Mouse (Mus musculus) frontal cortex, adult (tissue): ENCODE measurements around the gene Tmem56.
A peak's percentile ranks its signal among the peaks of the same experiment; 100 is the strongest.

Experiments
- ATAC-seq: cut with Nextera tagmentation; 2 replicates; pipeline ENCODE4 v1.9.2; 2017; ENCODE audit warnings: mild to moderate bottlenecking, moderate library complexity, mixed read lengths; ENCODE audit not compliant: low TSS enrichment

Tmem56 gene

DNA sequence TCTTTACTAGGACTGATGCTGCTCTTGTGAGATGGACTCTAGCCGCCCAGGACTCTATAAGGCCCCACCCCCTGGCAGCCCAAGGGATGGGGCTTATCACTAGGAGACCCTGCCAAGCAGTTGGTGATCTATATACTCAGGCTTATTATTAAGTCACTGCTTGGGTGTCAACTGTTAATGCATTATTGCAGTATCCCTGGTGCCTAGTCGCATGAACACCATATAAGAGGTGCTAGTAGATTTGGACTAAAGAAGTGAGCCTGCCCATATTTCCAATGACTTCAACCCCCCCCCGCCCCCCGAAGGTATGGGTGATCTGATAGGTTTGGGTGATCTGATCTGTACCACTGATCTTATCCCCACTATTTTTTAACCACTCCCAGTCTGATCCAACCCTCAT is at the start of gene Tmem56:
Gene Tmem56, minus strand, starts transcription at position 101 of the 400 bp plus-strand sequence.
- no peak for ATAC-seq

DNA sequence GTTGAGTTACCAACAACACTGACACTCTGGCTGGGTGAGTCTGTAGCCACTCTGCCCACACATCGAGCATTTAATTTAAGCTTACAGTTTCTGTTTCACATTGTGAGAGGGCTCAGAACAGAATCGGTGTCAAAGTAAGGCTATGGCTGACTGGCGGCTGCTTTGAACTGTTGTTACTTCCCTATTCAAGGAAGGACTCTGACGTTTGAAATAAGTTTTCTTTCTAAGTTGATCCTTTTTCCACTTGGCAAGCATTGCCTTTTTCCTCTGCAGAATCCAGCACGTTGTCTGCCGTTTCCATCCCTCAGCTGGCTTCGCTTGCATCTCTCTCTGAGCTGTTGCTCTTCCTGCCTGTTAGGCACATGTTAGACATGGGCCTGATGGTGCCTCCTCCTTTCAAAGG is 47.3 kb upstream of the Tmem56 start:
- ATAC-seq, result peak; percentile 87

DNA sequence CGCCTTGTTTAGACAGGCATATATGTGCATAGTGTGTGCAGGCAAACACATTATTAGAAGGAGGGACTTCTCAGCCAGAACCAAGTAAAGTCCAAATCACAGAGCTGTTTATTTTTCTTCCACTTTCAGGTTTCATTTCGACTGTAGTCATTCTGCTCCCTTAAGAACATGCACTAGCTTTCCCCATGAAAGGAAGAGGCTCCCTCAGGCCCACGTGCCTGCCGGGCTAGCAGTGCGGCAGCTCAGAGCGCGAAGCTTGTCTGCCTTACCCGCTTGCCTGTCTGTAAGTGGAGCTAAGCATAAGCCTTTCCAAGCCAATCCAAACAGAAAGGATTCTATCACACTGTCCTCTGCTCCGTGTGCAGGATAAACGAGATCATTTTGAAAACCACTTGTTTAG is 46.7 kb upstream of the Tmem56 start:
- peak; percentile 85 for ATAC-seq

DNA sequence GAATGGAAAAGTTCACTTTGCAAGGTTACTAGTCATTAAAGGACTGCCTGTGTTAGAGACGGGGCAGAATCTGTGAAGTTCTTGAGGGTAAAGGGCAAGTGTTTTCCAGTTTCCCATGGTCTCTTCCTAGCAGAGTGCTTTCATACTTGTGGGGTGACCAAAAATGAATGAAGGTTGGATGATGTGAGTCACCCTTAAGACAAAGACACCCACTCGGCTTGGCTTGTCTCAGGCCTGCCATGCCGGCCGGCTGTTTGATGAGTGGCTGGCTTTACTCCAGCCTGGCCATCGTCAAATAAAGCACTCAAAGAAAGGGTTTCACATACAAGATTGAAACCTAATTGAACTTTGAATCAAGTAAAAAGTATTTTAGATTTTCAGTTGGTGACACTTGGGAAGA is 44.5 kb upstream of the Tmem56 start:
- ATAC-seq, result no peak

DNA sequence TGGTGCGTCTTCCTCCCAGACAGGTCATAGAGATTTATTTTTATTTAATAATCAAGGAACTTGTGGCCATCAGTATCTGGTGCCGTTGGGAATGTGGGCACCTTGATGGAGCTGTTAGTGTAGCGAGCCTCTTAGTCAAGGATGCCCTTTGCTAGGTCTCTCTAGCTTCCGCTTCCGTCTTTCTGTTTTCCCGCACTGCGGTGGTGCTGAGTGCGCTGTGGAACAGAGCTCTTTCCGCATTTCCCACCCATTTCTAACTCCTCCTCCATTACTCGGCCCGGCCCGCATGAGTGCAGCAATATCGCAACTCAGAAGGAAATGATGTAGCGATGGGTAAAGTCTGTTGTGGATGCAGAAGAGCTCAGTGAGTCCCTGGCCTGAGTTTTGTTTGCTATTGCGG is 40.5 kb upstream of the Tmem56 start:
- no peak for ATAC-seq

DNA sequence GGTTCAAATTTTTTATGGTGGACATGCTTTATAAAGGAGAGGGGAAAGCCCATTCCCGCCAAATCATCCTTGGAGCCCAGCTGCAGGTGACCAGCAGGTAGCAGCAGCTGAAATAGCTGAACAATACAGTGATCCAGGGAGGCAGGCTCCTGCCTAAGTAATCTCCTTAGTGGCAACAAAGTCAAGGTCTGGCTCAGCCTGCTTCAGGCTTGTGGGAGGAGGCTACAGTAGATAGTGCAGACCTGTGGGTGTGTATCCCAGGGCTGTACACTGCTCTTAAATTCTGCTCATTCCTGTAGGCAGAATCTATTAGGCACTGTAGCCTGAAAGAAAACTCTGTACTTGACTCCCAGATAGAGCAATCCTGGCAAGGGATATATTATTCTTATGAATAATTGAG is 38.0 kb upstream of the Tmem56 start:
- no peak for ATAC-seq

DNA sequence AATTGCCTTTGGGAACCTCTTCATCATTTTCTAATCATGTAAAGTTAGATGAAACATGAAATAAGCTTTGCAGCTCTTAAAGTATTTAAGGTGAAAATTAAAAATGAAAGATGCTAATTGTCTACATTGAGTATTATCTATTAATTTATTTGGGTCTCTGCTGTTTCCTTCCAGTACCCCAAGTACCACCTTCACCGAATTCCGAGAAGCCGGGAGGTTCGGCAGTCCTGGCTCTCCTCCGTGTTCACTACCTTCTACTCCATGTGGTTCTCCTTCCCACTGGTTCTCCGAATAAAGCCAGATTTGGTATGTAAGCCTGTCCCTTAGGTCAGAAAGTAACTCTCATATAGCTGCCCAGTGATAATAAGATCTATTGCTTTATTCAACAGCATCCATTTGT is 37.0 kb upstream of the Tmem56 start:
- ATAC-seq, result no peak

DNA sequence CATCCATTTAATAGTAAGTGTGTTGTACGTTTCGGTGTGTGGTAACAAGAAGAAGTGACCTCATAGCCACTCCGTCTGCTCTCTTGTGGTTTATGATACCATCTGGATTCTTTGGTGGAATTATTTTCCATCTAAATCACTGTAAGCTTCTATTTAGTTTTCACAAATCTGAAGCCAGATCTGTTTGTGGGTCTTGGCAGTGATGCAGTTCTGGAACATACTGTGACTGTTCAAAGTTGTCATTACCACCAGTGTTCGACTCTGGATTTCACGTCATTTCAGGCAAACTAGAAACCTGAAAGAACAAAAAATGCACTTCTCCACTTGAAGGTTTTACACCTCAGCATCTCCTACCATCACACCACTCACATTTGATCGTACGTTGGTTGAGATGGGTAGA is 32.6 kb upstream of the Tmem56 start:
- peak; percentile 81 for ATAC-seq

DNA sequence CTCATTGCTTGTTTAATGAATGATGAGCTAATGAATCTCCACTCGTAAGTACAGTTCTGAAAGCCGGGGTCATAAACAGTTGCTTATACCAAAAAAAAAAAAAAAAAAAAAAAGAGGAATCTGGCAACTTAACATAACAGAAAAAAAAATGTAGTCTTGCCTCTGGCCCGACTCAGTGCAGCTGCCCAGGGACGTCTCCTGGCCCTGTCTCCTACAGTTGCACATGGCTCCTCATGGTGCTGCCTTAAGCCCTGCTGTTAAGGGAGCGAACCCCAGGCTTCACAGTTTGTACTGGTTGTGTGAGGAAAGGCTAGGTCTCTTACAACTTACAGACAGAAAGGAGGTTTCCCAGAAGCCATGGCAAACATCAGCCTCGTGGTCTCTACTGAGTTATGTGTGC is 31.3 kb upstream of the Tmem56 start:
- no peak for ATAC-seq

DNA sequence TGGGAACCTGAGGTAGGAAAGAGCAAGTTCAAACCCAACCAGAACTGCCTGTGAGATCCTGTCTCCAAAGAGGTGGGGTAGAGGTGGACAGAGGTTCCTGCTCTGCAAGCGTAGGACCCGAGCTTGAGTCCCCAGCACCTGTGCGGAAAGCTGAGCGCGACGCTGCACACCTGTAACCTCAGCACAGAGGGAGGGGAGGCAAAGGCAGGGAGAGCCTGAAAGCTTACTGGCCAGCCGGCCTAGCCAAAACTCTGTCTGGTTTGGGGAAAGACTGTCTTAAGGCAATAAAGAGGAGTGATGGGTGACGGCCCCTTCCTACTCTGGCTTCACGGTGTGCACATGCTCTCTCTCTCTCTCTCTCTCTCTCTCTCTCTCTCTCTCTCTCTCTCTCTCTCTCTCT is 30.1 kb upstream of the Tmem56 start:
- ATAC-seq, result no peak

DNA sequence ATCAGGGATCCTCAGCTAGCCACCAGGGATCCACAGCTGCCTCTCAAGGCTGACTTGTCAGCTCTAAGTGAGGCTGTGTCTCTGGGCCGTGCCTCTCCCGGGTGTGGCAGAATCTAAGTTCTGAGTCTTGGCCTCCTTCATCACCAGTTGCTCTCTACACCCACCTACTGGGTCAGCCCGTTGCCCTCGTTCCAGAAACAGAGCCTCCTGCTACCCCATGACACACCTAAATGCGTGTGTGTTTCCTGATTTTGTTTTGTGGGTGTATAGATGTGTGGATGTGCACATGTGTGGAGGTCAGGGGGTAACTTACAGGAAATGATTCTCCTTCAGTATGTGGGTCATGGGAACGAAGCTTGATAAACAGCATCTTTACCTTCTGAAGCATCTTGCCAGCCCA is 29.5 kb upstream of the Tmem56 start:
- no peak for ATAC-seq

DNA sequence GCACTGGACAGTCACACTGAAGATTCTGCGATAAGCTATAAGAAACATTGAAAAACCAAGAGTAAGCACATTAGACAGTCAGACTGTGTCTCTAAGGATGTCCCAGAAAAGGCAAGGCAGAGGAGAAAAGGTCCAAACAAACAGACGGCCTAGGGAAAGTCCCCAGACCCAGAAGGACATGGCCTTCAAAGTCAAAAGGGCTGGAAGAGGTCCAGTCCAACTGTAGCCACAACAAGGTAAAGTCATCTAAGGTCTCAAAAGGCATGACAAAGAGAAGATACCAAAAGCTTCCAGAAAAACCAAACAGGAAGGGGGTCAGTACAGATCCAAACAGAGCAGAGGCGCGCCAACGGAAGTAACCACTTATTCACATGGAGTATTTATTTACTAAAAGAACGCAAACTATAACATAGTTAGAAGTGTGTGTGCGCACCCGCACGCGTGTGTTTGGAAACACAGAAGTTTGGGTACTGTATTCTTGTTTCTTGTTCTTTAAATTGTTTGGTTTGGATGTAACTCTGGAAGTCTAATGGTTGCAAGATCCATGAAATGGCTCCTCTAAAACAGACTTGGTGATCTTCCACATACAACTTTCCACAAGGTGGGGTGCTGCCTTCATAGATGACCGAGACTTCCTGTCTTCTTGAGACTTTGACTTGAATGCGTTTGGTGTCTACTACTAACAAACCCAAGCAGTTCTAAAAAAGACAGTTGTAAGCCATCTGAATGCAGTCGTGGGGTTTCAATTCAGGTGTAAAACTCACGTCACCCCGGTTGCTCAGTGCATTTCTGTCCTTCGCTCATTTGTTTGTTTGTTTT is 27.2 kb upstream of the Tmem56 start:
- ATAC-seq, result no peak

DNA sequence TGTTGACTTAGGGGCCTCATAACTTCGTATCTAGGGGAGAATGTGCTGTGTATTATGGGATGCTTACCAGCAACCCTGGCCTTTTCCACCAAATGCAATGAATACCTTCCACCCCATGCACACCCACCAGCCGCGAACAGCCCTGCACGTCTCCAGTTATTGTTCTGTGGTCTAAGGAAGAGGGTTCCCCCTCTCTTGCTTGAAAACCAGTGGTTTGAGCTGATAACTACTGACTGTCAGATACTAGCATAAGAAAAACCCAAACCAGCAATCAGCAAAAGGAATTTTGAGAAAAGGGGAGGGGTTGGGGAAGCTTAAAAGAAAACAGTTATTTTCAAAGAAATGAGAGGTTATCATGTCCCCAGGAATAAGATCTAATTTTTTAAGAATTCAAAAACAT is 26.5 kb upstream of the Tmem56 start:
- no peak for ATAC-seq

DNA sequence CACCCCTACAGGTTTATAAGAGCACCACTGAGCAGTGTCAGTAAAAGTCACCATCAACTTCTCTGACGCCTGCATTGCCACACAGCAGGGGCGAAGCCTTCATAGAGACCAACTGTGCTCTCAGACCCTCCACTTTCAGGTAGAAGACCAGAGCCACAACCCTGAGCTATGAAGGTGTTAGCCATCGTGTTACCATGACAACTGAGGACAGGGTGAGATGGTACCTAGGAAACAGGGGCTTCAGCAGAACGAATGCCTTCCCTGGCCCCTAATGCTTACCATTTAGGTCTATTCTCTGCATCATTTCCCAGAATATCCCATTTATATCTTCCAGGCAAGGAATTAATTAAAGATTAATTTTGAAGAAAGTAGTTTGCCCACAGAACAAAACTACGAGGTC is 26.0 kb upstream of the Tmem56 start:
- no peak for ATAC-seq

DNA sequence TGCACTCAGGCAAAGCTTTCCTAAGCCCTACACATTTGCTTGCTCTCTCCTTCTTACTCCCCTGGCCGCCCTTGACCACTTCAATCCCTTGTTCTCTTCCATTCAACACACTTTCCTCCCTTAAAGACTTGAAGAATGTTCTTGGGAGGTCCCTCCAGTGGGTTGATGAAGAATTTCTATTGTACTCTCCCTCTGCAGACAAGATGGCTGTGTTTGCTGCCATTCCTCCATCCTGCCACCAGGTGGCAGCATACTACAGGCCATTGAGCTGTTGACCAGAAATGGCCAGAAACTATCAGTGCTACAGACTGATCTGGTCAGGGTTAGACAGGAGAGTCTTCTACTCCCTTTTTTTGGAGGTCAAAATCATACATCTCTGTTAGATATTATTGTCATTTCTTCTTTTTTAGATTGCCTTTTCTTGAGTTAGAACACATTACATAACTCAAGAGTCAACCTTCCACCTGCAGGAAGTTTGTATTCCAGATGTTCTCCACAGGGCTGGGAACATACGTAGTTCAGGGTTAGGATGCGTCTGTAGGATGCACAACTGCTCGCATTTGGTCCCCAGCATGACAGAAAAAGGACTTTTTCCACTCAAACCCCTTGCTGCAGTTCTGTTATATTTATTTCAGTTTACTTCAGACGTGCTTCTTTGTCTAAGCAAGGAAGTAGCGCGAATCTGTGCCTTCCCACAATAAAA is 24.8 kb upstream of the Tmem56 start:
- peak; percentile 97 for ATAC-seq

DNA sequence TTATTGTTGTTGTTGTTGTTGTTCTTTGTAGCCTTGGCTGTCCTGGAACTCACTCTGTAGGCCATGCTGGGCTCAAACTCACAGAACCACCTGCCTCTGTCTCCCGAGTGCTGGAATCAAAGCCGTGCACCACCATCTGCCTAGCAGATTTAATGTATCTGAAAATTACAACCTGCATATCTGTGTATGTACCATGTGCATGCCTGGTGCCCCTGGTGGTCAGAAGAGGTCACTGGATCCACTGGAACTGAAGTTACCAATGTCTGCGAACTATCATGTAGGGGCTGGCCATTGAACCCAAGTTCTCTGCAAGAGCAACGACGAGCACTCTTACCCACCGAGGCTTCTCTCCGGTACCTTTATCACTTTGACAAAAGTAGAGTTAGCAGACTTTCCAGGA is 23.7 kb upstream of the Tmem56 start:
- no peak for ATAC-seq

DNA sequence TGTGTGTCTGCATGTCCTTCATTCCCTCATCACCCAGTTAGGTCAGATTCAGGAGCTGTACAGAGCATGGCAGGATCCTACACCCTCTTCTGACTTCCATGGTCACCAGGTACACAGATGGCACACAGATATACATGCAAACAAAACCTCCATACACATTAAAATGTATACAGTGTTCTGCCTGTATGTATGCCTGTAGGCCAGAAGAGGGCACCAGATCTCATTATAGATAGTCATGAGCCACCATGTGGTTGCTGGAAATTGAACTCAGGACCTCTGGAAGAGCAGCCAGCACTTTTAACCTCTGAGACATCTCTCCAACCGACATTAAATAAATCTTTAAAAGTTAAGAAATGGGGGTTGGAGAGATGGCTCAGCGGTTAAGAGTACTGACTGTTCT is 11.3 kb upstream of the Tmem56 start:
- no peak for ATAC-seq

DNA sequence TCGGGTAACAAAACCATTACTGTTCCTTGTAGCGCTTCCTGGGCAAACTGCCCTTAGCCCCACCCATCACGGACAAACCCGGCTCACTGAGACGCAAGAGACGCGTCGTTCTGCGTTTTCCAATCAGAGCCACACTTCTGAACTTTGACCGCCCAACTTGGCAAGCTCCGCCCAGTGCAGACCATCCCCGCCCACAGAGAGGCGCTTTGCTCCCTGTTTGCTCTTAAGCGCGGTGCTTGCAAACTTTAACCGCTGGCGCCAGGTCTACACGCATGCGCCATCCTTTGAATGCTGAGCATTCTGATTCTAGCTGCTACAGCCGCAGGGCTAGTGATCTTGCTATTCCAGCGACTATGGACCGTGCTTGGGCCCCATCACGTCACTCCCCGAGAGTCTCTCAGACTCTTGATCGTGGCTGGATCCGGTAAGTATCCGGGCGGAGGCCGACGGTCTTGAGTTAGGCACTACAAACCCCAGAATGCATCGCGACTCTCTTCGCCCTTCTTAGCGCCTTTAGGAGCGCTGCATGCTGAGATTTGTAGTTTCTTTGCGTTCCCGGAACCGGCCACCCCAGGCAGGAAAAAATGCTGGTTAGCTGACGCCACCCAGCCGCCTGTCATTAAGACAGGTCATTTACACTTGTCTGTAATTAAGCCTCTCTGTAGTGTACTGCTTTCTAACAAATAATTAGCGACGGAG is 8.8 kb upstream of the Tmem56 start, which contains the start of gene Alg14:
Gene Alg14, plus strand, starts transcription at position 214 of the 699 bp plus-strand sequence.
- ATAC-seq, result peak; percentile 94

DNA sequence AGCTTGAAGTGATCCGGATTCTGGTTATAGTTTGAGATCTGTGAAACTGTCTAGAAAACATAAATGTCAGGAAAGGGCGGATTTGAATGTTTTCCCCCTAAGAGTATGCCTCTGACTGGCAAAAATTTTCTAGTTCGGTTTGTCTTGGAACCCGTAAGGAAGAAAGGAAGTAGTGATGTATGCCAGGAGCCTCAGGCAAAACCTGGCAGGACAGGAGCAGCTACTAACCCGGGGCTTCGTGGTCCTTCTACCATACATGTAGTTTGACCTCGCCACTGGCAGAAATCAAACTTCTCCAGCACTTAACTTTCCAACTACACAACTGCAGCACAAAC is 8.3 kb upstream of the Tmem56 start:
- ATAC-seq, result peak; percentile 55

DNA sequence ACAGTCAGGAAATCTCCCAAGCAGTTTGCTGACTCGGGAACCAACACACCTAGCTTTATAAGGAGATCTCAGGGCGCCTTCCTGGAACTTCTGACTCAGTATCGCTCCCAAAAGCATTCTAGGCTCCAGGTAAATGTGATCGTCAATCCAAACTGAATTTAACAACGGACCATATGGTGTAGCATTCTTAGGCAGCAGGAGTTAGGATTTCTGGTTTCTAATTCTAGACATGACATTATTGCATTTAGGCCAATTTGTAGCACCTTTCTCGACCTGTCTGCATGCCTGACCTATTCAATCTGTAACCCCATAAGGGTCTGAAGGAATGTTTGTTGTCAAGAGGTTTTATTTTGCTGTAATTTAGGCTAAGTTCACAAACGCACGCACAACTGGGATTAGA is 7.8 kb upstream of the Tmem56 start:
- ATAC-seq, result no peak

DNA sequence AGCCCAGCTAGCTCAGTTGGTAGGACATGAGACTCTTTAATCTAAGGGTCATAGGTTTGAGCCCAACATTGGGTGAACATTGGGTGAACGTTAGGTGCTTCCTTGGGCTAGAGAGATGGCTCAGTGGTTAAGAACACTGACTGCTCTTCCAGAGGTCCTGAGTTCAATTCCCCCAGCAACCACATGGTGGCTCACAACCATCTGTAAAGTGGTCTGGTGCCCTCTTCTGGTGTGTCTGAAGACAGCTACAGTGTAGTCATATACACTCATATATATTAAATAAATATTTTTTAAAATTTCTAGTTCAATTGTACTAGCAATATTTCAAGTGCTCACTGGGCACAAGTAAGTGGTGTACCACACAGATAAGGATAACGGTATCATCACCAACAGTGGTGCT is 4.3 kb upstream of the Tmem56 start:
- no peak for ATAC-seq

DNA sequence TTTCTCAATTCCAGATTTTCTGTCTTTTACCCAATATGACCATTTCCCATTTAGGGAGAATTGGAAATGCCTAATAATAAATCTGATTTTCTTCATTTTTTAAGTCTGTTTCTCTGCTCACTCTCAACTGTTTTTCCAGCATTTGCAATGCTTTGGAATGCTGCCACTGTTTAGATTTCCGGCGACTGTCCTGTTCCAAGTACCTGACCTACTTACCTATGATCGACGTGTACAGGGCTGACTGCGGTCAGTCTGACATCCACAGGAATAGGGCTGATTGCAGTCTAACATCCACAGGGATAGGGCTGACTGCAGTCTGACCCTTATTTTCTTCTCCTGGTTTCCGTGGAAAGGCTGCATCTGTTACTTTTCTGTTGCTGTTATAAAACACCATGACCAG is 2.3 kb upstream of the Tmem56 start:
- ATAC-seq, result no peak

DNA sequence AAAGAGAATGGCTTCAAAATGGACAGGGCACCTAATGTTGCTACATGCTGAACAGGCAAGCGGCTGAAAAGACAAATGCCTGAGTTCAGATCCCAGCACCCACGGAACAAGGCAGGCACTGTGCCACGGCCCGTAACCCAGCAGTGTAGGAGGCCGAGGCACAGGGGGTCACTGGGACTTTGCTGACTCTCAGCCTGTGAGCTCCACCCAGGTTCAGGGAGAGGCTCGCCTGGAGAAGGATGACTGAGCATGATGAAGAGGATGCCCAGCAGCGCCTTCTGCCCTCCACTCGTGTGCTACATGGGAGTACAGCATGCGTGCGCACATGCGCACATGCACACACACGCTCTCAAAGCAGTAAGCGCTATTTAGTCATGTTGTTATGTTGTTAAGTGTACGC is 3.2 kb downstream of the Tmem56 start:
- ATAC-seq, result no peak
